Mouse (Mus musculus) cortical plate, adult 2 months (tissue): ENCODE measurements around the gene Dnah17. TPM values are rescaled to one million over a fixed set of nuclear protein-coding genes. Genes with fewer than 3 reads are reported as not detected.
A peak's percentile ranks its signal among the peaks of the same experiment; 100 is the strongest.

ENCODE experiments used
- H3K27ac ChIP-seq: fragments of 200-500 bp; 2 replicates; pipeline ENCODE4 v1.5.1; 2012; ENCODE audit warnings: low read length, control low read depth, inconsistent platforms; ENCODE audit not compliant: insufficient read depth
- H3K4me1 ChIP-seq: fragments of 200-500 bp; 2 replicates; pipeline ENCODE4 v1.6.1; 2011; ENCODE audit warnings: low read length; ENCODE audit not compliant: control insufficient read depth, insufficient read depth
- H3K4me3 ChIP-seq: fragments of 200-500 bp; 2 replicates; pipeline ENCODE4 v1.5.1; 2011; ENCODE audit warnings: mild to moderate bottlenecking, low read length, control low read depth; ENCODE audit not compliant: insufficient read depth
- CTCF ChIP-seq: fragments of 200-500 bp; IDR thresholded peaks from 2 replicates; pipeline ENCODE4 v1.5.1; 2011; ENCODE audit warnings: mild to moderate bottlenecking, control low read depth, low read length; ENCODE audit not compliant: insufficient read depth; ENCODE audit errors: extremely low read depth
- POLR2A ChIP-seq: fragments of 200-500 bp; IDR thresholded peaks from 2 replicates; pipeline ENCODE4 v1.6.1; 2011; ENCODE audit warnings: mild to moderate bottlenecking, low read length, control low read depth; ENCODE audit not compliant: insufficient read depth; ENCODE audit errors: extremely low read depth
- polyA plus RNA-seq: library from polyadenylated mRNA; depleted of rRNA; stranded (reverse); fragments of >200 nt; gene quantifications from 2 replicates; pipeline ENCODE4 v1.2.3, GENCODE M21; 2012

Gene Dnah17
- polyA plus RNA-seq, 1 experiment, result 0.10 TPM

DNA sequence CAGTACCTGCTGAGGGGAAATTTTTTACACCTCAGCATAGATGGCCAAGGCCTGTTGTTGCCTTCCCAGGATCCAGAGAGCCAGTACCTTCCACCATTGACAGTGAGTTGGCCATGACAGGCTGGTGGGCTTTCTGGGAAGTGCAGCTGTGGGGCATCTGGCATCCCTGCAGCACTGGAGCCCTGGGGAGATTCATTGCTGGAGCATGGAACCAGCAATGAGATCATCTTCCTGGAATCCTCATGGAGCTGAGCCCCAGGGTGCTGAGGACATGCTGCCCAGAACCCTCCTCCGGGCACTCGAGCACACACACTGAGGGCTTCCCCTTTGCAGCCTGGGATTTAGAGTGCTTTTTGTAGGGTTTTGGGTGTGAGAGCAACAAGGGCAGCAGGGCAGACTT lies 135.2 kb downstream of the Dnah17 start:
- Histone ChIP-seq H3K27ac (no peak overlapping the region), H3K4me1 (peaks cover 17% of the 10 kb centered on the region), H3K4me3 (no peak overlapping the region)
- no peak for TF ChIP-seq POLR2A
- TF ChIP-seq CTCF, result no peak

DNA sequence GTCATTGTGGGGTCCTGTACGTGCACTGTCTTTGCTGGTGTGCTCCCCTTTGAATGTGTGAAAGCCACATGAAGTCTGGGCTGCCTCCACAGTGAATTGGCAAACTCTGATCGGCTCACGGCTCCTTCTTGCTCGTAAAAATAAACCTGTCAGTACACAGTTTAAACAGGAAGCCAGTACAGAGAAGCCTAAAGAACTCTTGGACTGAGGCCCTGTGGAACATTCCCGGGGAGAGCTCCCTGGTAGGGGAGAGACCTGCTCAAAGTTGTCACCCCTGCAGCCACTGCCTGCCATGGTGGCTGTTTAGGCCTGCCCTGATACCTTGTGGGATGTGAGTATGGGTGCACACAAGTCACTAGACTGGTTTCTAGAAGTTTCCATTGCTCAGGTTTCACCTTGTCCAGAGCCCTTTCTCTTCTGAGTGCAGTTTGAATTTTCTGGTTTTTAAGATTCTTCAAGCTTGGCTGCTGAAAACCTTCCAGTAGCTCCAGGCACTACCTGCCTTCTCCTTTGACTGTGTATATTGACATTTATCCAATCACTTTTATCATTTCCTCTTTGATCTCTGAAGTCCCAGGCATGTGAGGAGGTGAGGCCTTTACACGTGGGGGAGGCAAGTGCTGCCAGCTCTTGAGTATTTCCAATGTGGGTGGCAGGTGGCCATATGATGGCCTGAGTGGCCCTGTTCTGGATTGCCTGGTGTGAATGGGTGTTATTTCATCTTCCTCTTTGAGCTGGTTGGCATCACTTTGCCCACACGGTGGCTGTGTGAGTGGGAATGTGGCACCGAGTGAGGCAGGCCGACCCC lies 136.0 kb downstream of the Dnah17 start:
- TF ChIP-seq CTCF (no peak), POLR2A (no peak)
- no peak overlapping the region for H3K4me3 ChIP-seq
- peak overlapping the region; percentile 23; the same call in 1 of the 2 replicates for H3K27ac ChIP-seq
- H3K4me1 ChIP-seq, result peaks cover 19% of the 10 kb centered on the region

DNA sequence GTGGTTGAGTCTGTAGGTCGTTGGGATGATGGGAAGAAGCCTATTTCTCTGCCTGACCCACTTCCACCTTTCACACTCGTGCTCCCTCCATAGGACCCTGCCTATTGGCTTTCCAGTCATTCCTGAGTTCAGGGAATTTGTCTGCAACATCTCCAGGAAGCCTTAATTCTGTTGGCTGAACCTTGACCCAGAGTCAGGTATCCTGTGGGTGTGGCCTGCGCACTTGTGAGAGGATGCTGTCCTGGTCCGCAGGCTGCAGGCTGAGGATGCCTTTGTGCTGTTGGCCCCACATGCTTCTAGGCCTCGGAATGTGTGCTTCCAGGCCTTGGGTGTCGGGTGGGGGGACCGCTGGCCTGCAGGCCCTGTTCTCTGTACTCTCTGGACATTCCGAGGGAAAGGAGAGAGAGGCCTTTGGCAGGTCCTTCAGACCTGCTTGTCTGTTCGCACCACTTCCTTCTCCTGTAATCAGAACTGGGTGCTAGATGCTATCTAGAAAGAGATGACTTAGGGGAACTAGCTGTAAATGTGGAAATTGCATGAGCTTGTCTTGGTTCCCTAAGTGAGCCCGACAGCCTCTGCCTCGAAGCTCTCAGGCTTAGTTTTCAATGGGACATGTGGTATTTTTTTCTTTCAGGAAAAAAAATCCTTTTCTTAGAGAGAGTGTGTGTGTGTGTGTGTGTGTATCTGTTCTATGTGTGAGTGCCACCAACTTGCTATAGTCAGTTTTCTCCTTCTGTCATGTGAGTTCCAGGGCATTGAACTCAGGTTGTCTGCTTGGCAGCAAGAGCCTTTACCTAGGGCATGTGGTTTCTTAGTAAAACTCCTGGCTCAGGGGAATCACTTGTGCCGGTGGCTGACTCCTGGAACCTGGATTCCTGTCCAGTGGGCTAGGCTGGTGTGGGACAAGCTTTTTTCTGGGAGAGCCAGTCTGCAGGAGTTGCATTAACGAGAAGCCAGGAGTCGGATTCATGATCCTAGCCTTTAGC lies 137.0 kb downstream of the Dnah17 start:
- Histone ChIP-seq H3K4me1 (peaks cover 19% of the 10 kb centered on the region), H3K27ac (peak overlapping the region; percentile 23; the same call in 1 of the 2 replicates), H3K4me3 (no peak overlapping the region)
- TF ChIP-seq CTCF (no peak), POLR2A (no peak)

DNA sequence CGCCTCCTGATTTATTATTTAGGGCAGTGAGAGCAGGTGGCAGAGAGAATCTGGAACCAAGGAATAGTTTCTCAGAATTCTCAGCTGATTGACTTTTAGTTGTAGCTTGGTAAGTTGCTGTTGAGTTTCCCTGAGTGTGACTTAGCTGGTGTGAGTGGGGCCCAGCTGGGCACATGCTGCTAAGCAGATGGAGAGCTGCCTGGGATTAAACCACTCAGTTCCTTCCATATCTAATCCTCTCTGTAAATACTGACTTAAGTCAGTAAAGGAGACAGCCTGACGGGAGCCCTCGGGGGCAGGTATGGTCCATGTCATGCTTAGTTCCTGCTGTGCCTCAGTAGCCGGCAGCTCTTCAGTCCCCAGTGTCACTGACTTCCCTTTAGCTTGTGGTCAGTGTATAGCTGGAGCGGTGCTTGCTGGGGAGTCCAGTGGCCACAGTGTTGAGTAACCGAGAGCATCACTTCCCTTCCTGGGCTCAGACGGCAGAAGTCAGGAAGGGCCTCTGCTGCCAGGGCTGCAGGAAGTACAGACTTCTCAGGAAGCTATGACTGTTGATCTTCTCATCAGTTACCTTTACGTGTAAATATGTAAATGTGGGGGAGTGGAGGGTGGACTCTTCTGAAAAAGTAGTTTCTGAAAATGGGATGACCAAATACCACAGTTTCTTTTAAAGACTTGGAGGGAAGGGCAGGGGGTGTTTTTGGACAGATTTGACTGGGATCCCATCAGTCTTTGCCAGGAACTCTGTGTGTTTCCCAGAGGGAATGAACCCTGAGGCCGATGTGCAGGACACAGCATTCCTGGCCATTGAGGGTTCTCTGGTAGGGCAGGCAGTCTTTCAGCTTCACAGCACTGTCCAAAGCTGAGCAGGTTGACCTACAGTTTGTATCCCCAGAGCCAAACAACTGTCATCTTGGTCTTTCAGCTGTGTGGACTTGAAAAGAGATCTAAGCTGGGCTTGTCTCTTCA lies 138.6 kb downstream of the Dnah17 start:
- Histone ChIP-seq H3K4me3 (no peak overlapping the region), H3K4me1 (peaks cover 23% of the 10 kb centered on the region), H3K27ac (no peak overlapping the region)
- no peak for TF ChIP-seq CTCF
- no peak for TF ChIP-seq POLR2A

DNA sequence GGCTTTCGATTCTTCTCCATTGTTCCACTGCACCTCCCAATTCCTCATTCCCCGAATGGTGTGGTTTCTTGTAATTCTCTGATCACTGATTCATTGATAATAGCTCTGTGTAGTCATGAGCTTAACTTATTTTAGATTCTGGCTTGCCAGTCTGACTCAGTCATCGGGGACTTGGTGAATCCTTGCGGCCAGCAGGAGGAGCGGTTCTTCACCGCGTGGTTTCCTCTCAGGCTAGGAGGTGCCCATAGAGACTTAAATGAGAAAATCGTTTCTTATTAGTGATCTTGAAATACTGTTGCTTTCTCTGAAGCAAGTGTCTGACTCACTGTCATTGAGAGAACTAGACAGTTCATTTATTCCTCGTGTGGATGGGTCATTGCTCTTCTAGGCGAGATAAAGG lies 140.5 kb downstream of the Dnah17 start:
- peaks cover 22% of the 10 kb centered on the region for H3K4me1 ChIP-seq
- TF ChIP-seq POLR2A (no peak), CTCF (peak; percentile 18; the same call in 1 of the 2 replicates)
- no peak overlapping the region for H3K4me3 ChIP-seq
- no peak overlapping the region for H3K27ac ChIP-seq

DNA sequence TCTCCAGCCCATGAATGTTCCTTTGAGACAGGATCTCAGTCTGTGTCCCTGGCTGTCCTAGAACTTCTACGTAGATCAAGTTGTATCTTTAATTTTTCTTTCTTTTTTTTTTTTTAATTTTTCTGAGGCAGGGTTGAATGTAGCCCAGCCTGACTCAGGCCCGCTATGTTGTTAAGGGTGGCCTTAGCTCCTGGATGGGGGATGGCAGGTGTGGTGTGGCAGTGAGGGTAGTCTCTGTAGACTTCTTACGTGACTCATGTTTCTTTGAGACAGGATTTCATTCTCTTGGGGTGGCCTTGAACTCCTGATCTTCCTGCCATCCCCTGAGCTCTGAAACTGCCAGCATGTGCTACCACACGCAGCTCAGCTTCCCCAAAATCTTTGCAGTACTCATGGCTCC lies 141.2 kb downstream of the Dnah17 start:
- Histone ChIP-seq H3K27ac (no peak overlapping the region), H3K4me3 (no peak overlapping the region), H3K4me1 (peaks cover 17% of the 10 kb centered on the region)
- TF ChIP-seq CTCF, result no peak
- TF ChIP-seq POLR2A, result no peak

DNA sequence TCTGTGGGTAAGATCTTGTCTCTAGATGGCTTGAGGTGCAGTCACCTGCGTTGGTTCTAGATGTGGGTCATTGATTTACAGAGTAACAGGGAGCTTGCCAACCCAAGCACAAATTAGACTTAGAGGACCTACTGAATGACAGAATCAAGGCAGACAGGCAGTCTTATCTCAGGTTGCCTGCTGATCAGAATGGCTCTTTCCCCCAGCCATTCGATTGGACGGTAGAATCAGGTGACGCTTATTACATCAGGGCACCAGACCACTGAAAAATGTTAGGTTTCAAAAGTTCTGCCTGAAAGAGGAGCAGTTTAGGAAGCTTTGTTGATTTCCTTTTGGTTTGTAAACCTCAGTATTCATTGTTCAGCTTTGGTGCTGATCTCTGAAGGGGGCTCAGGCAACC lies 142.5 kb downstream of the Dnah17 start:
- H3K4me3 ChIP-seq, result peak overlapping the region; percentile 48; the same call in 1 of the 2 replicates
- peaks cover 11% of the 10 kb centered on the region for H3K4me1 ChIP-seq
- H3K27ac ChIP-seq, result no peak overlapping the region
- no peak for TF ChIP-seq CTCF
- no peak for TF ChIP-seq POLR2A

DNA sequence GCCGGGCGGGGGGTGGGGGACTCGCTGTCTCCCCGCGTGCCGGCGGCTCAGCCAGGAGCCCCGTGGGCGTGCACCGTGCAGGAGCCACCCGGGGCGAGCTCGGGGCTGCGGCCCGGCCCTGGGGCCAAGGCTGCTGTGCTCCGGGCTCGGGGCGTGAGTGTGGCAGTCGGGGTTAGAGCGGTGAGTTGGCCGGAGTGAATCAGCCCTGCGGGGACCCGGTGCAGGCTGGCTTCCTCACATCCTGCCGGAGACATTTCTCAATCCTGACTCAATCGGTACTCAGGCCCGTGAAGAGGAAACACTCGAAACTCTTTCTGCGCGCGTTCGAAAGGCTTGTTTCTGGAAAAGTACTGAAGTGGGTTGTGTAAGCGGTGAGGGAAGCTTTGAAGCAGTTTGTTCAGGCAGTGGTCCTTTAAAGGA lies 143.4 kb downstream of the Dnah17 start:
- H3K4me1 ChIP-seq, result peaks cover 11% of the 10 kb centered on the region
- H3K27ac ChIP-seq, result no peak overlapping the region
- H3K4me3 ChIP-seq, result peak overlapping the region; percentile 48
- TF ChIP-seq POLR2A, result no peak
- TF ChIP-seq CTCF, result no peak
